Mouse (Mus musculus) spleen, postnatal 36 days (tissue): ENCODE measurements around the gene Exoc3l2.

Source experiments
- DNase-seq, 2 experiments: peaks; one replicate each; pipeline ENCODE4 v3.0.0; 2022; ENCODE audit warnings: low spot score in 2 of 2, mixed read lengths in 1 of 2

Exoc3l2 gene

DNA sequence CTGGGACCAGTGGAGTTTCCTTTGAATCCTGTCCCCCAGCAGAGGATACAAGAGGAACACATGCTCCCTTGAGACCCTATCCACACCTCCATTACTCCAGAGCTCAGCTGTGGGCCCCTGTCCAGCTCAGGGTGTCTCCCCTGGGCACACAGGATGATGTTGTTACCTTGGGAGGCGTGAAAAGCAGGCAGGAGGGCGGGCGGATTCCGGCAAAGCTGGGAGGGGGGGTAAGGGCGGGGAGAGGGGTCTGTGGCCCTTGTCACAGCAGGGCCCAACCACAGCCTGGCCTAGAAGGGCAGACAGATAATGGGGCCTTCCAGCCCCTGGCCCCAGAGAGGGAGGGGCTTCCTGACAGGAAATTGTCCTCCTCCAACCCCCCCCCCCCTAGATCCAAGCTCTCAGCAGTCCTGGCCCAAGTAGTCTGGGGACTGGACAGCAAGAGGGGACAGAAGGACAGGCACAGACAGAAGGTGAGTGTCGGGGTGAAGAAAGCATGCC is at the start of gene Exoc3l2:
Gene Exoc3l2 (plus strand): TSS at position 448 of the 498 bp plus-strand sequence.
- DNase-seq: no peak

DNA sequence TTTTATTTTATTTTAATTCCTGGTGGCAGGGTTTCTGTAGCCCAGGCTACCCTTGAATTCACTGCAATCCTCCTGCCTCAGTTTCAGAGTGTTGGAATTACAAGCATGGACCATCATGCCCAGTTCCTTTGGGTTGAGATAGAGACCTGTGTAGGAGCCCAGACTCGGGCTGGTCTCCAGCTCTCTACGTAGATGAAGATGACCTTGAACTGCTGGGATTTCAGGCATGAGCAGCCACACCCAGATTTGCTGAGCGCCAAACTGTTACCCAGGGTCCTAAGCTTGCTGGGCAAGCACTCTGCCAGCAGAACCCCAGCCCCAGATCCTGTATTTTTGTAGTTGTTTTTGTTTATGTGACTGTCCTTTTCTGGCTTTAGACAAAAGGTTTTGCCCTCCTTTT is 49.6 kb upstream of the Exoc3l2 start:
- DNase-seq: no peak

DNA sequence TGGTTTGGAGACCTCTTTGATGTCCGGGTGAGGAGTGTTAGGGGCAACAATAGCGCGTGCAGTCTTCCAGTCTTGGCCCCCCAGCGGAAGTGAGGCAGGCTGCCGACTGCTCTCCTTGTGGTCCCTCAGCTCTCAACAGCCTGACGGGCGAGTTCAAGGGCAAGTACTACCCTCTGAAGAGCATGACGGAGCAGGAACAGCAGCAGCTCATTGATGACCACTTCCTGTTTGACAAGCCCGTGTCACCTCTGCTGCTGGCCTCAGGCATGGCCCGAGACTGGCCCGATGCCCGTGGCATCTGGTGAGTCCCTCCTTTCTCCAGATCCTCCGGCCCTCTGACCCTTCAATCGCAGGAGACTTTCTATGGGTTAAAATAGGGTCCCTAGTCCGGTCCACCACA is 46.5 kb upstream of the Exoc3l2 start:
- no peak for DNase-seq

DNA sequence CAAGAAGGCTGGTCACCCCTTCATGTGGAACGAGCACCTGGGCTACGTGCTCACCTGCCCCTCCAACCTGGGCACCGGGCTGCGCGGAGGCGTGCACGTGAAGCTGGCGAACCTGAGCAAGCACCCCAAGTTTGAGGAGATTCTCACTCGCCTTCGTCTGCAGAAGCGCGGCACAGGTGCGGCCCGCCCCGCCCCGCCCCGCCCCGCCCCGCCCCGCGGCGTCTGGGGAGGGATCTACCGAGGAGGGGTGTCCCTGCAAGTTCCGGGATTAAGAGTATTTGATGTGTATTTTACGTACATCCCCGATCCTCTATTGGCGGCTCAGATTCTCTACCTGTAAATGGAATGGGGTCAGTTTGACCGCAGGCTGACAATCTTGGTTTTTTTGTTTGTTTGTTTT is 43.0 kb upstream of the Exoc3l2 start:
- DNase-seq: no peak

DNA sequence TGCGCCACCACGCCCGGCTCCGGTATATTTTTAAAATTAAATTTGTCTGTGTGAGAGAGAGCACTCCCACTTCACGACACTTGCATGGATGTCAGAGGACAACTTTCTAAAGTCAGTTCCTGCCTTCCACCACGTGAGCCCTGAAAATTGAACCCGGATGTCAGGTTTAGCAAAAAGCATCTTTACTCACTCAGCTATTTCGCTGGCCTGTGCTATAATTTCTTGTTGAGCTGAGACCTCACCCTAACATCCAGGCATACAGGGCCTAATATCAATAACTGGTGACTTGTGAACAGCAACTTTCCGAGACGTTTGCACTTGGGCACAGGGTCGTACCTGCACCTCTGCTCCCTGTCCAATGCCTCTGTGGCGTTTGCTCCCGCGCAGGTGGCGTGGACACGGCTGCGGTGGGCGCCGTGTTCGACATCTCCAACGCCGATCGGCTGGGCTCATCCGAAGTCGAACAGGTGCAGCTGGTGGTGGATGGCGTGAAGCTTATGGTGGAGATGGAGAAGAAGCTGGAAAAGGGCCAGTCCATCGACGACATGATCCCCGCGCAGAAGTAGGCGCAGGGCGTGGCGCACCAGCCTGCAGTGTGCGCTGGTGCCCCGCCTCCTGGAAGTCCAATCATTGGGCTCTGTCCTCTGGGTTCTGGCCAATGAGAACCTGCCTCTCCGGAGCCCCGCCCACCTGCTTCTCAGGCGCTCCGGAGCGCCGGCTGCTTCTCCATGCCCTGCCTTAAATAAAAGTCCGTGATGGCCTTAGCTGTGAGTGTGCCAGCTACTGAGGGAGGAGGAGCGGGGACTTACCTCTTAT is 42.1 kb upstream of the Exoc3l2 start:
- DNase-seq: peak; percentile 87

DNA sequence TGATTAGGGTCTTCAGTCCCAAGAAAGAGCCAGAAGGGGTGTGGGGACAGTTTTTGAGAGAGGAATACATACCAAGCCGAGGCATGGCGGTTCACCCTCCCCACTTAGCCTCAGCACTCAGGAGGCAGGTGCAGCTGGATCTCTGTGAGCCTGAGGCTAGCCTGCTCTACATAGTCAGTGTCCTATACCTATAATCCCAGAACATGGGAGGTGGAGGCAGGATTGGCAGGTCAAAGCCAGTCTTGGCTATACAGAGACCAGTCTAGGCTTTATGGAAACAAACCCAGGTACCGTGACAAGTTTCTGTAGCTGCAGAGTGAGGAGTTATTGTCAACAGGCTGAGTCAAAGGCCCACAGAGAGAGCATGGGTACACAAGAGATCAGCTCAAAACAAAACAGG is 40.0 kb upstream of the Exoc3l2 start:
- no peak for DNase-seq

DNA sequence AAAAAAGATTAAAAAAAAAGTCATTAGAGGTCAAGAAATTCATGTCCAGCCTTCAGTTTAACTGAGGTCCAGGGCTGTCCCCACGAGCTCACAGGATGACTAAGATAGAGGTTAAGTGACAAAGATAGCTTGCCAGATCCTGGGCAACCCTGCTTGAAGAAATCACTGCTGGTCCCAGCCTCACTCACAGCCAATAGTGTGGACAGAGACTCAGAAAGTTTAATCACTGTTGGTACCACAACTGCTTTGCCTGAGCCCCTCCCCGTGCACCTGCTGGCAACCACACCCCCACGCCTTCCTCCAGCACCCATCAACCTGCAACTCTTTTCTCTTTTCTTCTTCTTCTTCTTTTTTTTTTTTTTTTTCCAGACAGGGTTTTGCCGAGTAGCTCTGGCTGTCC is 39.1 kb upstream of the Exoc3l2 start:
- DNase-seq: no peak

DNA sequence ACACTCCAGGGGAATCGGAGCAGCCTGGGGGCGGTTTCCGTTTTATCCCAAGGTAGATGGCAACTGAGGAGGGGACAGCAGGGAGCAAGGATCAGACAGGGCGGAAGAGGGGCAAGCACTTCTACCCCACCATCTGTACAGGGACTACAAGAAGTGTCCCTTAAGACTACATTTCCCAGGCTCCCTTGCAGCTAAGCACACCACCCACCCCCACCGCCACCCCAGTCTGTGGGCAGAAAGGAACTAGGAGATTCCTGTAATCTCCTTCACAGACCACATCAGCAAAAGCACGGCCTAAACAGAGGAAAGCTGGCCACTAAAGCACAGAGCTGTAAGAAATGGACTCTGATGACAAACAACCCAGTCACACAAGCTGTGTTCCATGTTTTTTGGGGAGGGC is 36.8 kb upstream of the Exoc3l2 start:
- no peak for DNase-seq

DNA sequence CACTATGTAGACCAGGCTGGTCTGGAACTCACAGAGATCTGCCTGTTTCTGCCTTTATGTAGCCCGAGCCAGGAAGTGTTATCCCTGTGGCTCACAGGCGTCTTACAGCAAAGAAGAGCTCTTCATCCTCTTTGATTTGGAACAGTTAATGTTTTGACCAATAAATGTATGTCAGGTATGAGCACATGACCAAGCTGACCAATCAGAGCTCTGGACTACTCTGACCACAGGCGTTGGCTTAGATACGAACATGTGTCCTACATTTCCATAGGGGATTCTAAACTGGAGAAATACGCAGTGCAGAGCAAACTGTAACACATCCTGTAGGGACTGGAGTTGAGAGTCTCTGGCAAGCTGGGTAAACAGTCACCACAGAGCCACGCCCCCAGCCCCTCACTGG is 36.2 kb upstream of the Exoc3l2 start:
- DNase-seq: no peak

DNA sequence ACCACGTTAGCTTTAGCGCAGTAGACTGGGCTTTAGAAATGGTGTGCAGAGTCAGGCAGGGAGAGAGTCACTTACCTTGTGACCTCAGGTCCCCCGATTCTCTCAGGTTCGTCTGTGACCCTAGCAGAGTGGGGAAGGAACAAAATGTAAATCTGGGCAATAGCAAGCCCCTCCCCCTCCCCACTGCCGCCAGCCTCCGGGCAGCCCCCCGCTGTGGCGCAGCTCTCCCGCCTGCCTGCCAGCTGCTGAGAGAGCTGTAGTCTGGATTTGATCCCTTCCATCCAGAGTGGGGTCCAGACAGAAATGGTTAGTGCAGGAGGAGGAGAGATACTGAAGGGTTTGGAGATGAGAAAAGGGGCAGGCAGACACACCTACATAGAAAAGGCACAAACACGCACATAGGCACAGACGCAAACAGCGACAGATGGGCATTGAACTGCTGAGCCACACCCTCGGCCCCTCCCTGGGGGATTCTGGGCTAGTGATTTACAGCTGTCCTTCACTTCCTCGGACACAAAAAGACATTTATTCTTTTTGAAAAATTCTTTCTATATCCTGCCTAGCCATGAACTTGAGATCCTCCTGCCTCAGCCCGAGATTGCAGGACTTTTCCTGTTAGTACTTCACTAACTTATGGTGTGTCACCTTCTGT is 35.0 kb upstream of the Exoc3l2 start:
- peak; percentile 67 to 71 for DNase-seq

DNA sequence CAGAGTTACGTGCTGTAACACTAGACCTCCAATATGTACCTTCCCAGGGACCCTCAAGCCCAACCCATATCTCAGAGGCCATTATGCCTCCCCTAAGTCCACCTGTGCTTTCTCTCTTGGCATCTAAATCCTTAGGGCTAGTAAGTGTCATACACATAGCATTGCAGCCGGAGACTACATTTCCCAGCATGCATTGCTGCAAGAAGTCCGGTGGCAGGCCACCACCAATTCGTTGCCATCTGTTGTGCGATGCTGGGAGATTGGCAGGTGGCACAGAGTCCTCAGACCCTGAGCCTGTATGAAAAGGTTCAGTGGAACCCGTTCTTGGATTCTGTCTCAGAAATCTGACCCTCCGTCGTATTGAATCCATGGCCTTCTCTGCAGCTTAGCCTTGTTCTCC is 33.4 kb upstream of the Exoc3l2 start:
- no peak for DNase-seq

DNA sequence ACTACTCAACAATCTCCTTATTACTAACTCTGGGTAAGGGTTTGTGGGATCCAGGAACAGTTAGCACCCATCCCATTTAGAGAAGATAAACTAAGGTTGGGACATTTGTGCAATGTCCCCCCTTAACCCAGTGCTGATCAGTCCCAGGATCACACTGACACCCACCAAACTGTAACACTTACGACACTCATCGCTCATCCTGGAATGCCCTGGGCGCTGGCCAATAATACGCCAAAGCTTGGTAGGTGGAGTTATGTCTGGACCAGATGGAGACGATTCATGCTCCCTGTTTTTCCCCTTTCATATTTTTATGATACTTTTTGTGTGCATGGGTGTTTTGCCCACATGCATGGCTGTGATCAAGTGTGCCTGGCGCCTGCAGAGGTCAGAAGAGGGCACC is 32.7 kb upstream of the Exoc3l2 start:
- DNase-seq: no peak

DNA sequence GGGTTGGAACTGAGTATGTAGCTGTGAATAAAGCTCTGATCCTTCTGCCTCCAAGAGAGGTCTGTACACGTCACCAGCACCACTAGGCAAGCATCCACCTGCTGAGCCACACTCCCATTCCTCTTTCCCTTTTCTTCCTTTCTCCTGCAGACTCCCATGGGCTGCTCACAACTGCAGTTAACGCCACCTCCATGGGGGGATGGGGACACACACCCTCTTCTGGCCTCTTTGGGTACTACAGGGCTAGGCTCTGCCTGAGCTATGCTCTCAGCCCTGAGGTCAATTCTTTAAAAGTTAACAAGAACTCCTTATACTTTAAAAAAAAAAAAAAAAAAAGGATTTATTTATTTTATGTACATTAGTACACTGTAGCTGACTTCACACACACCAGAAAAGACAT is 30.7 kb upstream of the Exoc3l2 start:
- DNase-seq: no peak

DNA sequence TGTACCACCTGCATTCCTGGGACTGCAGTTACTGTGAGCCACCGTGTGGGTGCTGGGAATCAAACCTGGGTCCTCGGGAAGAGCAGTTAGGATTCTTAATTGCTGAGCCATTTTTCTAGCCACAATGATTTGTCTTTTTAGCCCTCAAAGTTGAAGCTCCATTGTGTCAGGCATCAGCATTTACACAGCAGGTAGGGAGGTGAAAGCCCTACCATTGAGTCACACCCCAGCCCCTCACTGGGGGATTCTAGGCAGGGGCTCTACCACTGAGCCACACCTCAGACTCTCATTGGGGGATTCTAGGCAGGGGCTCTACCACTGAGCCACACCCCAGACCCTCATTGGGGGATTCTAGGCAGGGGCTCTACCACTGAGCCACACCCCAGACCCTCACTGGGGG is 26.9 kb upstream of the Exoc3l2 start:
- DNase-seq: no peak

DNA sequence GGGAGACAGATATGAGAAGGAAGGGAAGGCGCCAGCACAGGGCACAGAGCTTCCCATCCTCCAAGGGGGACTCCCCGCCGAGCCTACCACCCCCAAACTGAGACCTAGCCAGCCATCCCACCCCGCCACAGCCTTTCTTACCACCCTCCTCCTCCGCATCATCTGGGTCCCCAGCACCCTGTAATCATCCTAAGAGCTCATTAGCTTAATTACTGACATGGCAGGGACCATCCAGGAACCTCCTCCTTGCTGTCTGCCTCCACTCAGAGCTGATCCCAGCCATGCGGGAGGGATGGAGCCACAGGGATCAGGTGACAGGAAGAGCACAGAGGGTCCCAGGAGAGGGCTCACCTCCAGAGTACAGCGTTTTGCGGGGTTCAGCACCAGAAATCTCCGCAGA is 26.1 kb upstream of the Exoc3l2 start:
- no peak for DNase-seq

DNA sequence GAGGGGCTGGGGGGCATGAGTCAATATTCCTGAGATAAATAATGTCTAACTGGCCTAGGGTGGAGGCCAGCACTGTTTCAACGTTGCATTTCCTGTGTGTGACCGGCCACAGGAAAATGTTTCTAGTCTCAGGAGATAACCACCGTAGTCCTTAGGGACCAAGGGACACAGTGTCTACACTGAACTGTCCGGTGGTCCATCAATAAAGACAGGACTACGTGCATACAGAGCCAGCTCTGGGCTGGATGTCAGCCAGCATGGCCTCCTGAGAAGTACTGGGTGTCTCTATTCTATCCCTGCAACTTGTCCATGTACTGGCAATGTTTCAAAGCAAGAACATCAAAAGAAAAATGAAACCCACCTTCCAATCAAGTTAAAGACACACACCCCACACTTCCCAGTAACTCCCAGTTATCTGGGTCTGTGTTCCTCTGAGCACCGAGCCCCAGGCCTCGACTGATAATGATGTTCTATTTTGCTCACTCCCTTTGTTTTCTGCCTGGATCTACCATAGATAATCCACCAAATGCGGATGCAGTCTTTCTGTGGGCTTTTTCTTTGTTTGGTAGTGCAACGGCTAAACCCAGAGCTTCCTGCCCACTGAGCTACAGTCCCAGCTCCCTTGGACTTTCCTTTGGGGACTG is 21.6 kb upstream of the Exoc3l2 start:
- no peak for DNase-seq

DNA sequence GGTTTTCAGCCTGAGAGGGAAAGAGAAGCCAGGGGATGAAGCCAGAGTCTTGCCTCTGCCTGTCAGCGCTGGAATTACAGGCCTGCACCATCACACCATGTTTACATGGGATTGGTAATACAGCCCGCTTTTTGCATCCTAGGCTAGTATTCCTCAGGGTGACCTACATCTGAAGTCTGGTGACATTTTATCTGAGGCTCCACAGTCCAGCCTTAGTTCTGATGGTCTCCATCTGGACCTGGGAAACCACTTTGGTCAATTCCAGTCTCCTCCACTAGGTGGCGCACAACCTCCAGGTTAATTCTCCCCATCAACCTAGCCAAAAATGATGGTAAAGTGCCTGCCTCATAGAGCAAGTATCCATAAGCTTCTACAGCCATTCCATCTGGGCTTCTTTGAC is 19.8 kb upstream of the Exoc3l2 start:
- peak; percentile 36 to 61 for DNase-seq

DNA sequence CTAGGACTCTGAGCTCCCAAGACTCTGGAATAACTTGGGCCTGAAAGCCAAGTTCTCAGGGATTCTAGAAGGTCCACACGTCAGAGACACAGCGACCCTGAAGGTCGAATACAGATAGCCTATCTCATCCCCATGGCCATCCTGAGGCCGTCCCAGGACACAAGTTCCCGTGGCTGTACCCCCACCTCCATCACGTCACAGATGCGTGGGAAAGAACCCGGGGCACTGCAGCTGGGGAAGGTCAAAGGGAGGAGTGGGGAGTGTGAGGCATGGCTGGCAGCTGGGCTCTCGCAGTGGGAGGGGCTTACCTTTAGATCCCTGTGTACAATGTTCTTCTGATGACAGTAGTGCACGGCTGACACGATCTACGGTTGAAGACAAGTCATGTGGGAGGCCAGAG is 18.3 kb upstream of the Exoc3l2 start:
- DNase-seq: no peak

DNA sequence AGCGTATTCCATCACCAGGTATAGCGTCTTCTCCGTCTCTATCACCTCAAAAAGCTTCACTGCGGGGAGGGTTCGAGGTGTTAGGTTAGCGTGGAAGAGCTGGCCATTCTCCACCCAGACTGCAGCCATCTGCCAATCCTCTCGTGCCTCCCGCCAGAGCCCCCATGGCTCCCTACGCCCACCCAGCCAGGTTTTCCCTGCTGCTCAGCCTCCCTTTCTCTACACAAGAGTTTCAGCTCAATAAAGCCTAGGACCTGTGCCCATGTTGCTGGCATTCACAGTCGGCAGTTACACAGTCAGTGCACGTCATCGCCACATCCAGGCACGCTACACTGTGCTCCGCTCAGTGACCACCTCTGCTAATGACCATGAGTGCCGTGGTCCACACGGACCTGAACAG is 15.4 kb upstream of the Exoc3l2 start:
- no peak for DNase-seq

DNA sequence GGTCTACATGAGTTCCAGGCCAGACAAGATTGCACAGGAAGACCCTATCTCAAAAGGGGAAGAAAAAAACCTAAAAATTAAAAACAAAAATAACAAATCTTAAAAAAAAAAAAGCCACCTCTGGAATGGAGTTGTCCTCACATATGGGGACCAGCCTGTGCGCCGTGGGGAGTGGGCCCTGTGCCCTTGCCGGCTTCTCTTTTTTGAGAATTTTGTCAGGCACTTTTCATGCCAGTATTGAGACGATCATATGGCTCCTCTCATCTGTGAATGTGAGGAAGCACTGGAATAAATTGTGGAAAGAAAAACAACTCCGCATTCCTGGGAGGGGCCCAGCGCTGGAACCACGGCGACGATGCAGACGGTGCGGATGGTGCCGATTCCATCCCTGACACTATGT is 14.0 kb upstream of the Exoc3l2 start:
- no peak for DNase-seq

DNA sequence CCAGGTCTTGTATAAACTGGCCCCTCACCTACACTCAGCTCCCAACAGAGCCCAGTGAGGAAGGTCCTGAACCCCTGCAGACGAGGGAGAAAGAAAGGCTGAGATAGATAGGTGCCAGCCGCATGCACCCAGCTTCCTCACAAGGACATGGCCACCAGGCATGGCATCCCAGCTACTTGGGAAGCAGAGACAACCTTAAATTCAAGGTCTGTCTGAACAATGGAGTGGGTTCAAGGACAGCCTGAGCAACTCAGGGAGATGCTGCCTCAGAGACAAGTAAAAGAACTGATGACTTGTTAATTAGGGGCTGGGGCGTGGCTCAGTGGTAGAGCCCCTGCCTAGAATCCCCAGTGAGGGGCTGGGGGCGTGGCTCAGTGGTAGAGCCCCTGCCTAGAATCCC is 7.9 kb upstream of the Exoc3l2 start:
- no peak for DNase-seq

DNA sequence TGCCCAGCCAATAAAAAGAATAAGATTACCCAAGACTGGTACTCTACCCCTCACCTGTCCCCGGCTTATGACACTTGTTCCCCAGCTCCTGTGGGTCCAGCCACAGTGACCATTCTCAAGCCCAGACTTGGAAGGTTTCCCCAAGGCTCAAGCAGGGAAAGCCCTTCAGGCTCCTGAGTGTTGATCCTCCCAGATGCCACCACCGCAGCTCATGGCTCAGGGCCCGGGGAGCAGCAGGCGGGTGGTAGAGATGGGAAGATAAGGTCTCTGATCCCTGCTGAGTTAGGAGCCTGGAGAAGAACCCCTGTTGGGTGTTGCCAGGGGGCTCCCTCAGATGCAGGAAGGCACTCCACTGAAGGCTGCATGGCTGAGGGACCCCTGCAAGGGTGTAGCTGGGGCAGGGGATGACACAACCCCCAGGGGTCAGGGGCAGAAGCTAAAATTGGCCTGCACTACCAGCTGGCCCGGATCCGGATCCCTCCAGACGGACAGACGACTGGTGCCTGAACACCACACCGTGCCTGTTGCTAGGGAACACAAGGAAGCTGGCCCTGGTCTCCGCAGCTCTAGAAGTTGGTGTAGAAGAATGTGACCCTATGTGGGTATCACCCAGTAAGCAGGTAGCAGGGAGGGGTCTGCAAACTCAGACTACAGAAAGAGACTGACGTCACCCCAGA is 7.2 kb upstream of the Exoc3l2 start:
- DNase-seq: no peak
